Mouse (Mus musculus) forebrain, embryonic 12.5 days (tissue): ENCODE measurements around the gene AI413582. TPM values are rescaled to one million over a fixed set of nuclear protein-coding genes. Genes with fewer than 3 reads are reported as not detected.

ENCODE experiments used
- ATAC-seq: fragments of 200-750 bp; cut with Nextera tagmentation; 2 replicates; pipeline ENCODE4 v1.8.0; 2017; ENCODE audit warnings: moderate TSS enrichment; ENCODE audit not compliant: low FRiP score
- H3K27ac ChIP-seq: fragments of 300-500 bp; sonication (generic); 2 replicates; pipeline ENCODE4 v1.5.1; 2016; ENCODE audit warnings: mild to moderate bottlenecking
- H3K27me3 ChIP-seq: fragments of 300-500 bp; sonication (generic); 2 replicates; pipeline ENCODE4 v1.6.1; 2016; ENCODE audit warnings: mild to moderate bottlenecking
- H3K36me3 ChIP-seq: fragments of 300-500 bp; sonication (generic); replicated peaks from 2 replicates; pipeline ENCODE4 v1.6.1; 2016; ENCODE audit warnings: mild to moderate bottlenecking
- H3K4me1 ChIP-seq: fragments of 300-500 bp; sonication (generic); 2 replicates; pipeline ENCODE4 v1.6.1; 2016
- H3K4me2 ChIP-seq: fragments of 300-500 bp; sonication (generic); 2 replicates; pipeline ENCODE4 v1.6.1; 2016; ENCODE audit warnings: mild to moderate bottlenecking, moderate library complexity
- H3K4me3 ChIP-seq: fragments of 300-500 bp; sonication (generic); replicated peaks from 2 replicates; pipeline ENCODE4 v1.5.1; 2016; ENCODE audit warnings: mild to moderate bottlenecking
- H3K9ac ChIP-seq: fragments of 300-500 bp; sonication (generic); 2 replicates; pipeline ENCODE4 v1.6.1; 2016; ENCODE audit warnings: mild to moderate bottlenecking
- H3K9me3 ChIP-seq: fragments of 300-500 bp; sonication (generic); 2 replicates; pipeline ENCODE4 v1.6.1; 2016
- WGBS: fragments of 180-500 bp; shearing (Covaris S2); methylation state at CpG from one replicate; pipeline ENCODE4 v1.1.7; 2016; 5-methylcytosine and 5-hydroxymethylcytosine counted together
- polyA plus RNA-seq: library from polyadenylated mRNA; unstranded; fragments of >200 nt; fragmentation: Nextera tagmentation; extraction: Ambion mirVana; gene quantifications from 2 replicates; pipeline ENCODE4 v1.2.1, GENCODE M21; 2016

The AI413582 gene
- polyA plus RNA-seq, 1 experiment from 2014 or later: 16.6 TPM

DNA sequence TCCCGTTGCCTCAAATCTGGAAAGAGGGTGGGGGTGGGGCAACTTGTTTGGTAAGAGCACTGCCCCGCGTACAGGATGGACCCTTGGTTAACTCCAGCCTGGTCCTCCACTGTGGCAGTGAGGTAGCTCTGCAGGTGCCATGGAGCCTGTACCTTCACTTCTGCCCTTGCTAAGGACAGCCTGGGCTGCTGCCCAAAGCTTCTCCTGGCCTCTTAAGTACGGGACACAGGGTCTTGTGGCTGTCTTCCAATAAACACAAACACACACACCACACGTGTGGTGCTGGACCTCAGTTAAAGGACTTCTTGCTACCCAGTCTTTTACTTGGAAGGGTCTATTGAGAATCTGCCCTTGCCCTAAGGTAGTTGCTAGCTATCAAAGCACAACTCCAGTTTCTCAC, 6.7 kb downstream of the AI413582 start:
- Histone ChIP-seq H3K9me3 (no peaks in the 10 kb centered on the region), H3K4me3 (peak overlapping the region; percentile 72), H3K4me1 (peaks cover 56% of the 10 kb centered on the region), H3K27me3 (peaks cover under 1% of the 10 kb centered on the region), H3K27ac (0 out of 2 replicates have a peak overlapping the region, but pooled peaks have one; percentile 21), H3K4me2 (peak overlapping the region; percentile 89), H3K36me3 (peaks cover 14% of the 10 kb centered on the region), H3K9ac (0 out of 2 replicates have a peak overlapping the region, but pooled peaks have one; percentile 40)
- 3% methylated on average over 5 of the region's 5 CpGs for WGBS
- no peak for ATAC-seq

DNA sequence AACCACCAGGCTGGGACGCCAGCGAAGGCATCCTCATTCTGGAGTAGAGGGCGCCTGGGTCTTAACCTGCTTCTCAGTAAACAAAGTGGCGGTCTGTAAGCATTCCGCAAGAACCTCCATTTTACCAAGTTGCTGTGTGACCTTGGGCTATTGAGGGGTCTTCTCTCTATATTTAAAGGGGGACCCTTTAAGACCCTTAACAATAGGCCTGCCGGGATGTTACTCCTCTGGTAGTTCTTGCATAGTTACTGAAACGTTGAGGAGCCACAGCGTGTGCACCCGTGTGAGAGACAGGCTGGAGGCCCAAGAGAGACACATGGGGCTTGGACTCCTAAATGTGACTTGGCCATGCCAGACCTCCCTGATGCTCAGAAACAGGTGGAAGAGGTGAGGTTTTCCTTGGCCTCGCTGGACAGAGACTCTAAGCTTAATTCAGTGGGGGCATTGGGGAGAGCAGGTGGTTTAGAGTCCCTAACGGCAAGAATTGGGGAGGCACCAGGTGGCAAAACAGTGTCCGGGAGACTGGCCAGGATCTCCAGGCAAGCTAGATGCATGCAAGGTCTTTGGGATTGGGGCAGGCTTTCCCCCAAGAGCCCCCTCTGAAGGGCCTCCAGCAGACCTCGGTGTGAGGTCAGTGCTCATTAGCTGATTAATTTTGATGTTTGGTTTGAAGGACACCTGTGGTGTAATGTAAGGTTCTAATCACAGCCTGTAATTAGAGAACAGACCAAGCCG, 7.5 kb downstream of the AI413582 start:
- Histone ChIP-seq H3K4me1 (peaks cover 53% of the 10 kb centered on the region), H3K9ac (peak overlapping the region; percentile 96), H3K27me3 (peaks cover 4% of the 10 kb centered on the region), H3K4me2 (peak overlapping the region; percentile 89), H3K36me3 (peaks cover 14% of the 10 kb centered on the region), H3K4me3 (peak overlapping the region; percentile 72), H3K27ac (peak overlapping the region; percentile 98), H3K9me3 (no peaks in the 10 kb centered on the region)
- WGBS: under 1% methylated on average over 14 of the region's 14 CpGs
- ATAC-seq: no peak

DNA sequence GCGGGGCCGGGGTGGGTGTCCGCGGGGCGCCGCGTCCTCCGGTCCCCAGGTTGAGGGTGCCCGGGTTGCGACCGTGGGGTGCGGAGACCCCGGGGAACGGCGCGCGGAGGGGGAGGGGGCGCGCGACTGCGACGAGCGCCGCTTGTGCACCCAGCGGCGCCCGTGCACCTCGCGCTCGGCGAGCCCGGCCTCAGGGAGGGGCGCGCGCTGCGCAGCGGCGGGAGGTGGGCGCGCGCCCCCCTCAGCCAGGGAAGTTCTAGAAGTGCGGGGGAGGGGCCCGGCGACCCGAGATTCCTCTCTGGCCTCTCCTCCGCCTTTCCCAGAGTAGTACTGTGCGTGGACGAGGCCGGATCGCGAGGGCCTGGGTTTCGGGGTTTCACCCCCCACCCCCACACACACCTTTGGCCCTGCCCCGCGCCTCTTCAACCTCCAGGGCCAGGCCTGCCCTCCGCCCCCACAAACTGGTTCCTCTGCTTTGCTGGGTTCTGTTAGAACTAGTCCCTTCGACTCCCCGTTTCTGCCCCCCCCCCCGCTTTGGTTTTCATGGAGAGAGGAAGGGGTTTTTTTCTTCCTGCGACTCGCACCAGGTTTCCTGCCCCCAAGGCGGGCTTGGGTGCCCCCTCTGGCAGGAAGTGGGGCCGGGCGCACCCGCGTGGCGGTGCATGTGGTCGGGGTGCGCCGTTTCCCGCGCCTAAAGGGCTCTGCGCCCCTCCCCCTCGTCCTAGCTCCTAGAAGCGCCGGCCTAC, 8.2 kb downstream of the AI413582 start:
- Histone ChIP-seq H3K4me1 (peaks cover 53% of the 10 kb centered on the region), H3K27ac (peak overlapping the region; percentile 98), H3K27me3 (peaks cover 4% of the 10 kb centered on the region), H3K36me3 (peaks cover 14% of the 10 kb centered on the region), H3K9ac (peak overlapping the region; percentile 96), H3K4me2 (peak overlapping the region; percentile 89), H3K4me3 (peak overlapping the region; percentile 72), H3K9me3 (no peaks in the 10 kb centered on the region)
- under 1% methylated on average over 42 of the region's 75 CpGs for WGBS
- peak; percentile 27 for ATAC-seq

DNA sequence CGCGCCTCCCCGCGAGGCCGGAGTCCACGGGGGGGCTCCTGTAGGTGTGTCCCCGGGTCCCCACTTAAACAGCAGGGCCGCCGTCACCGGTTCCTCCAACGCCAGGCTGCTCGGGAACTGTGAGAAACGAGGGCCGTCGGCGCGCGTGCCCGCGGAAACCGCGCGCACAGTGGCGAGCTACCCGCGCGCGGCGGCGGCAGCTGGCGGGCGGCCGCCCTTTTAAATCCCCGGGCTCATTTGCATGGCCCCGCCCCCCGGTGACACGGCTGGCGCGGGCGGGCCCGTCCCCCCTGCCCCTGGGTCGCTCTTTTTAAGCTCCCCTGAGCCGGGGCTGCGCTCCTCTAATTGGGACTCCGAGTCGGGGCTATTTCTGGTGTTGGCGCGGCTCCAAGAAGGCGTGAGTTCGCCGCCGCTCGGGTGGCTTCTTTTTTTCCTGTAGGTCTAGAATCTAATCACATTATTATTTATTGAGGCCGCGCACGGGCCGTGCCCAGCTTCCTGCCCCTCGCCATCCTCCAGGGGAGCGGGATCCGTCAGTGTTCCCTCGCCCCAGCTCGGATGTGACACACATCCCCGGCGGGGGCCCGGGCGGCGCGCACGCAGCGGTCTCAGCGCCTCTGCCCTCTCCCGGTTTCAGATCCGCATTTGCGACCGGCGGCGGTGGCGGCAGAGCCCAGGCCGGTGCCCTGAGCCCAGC, 9.1 kb downstream of the AI413582 start, which contains the start of gene Hmga1:
Hmga1 (plus strand) TSS at position 183 of the 697 bp plus-strand sequence.
- WGBS: under 1% methylated on average over 76 of the region's 79 CpGs
- Histone ChIP-seq H3K27ac (peak within 1 kb of the TSS; percentile 98), H3K9ac (peak within 1 kb of the TSS; percentile 96), H3K27me3 (peaks cover 4% of the 10 kb centered on the region), H3K4me3 (peak within 1 kb of the TSS; percentile 72), H3K36me3 (peaks cover 9% of the 10 kb centered on the region), H3K9me3 (no peaks in the 10 kb centered on the region), H3K4me1 (peaks cover 48% of the 10 kb centered on the region), H3K4me2 (peak within 1 kb of the TSS; percentile 89)
- ATAC-seq: peak; percentile 87

DNA sequence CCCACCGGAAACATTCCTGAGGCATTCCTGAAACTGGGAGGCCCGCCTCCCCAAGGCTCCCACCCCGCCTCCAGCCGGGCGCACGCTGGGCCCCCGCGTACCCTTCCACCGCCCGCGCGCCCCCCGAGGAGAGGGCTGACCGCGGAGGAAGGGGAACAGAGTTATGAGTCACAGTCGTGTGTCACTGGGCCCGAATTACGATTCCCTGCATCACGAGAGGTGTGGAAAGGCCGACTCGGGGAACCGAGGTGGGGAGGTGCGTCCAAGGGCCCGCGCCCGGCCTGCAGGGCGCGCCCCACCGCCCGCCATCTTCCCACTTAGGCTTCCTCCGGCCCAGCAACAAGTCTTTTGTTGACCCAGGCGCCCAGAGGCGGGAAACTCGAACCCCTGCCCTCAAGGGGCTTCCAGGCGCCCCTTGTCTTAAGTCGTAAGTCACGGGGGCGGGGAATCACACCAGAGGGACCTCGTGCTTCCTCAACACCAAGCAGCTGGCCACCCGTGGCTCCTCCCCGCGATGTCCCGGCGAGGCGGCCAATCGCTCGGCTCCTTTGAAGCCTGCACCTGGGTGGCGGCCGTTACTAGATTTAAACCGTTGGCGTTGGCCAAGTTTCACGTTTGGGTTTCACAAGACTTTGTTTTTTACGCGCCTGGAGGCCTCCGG, 9.9 kb downstream of the AI413582 start:
- H3K27ac ChIP-seq: peak overlapping the region; percentile 98
- ATAC-seq: peak; percentile 7; the same call in 1 of the 2 replicates
- WGBS: under 1% methylated on average over 52 of the region's 55 CpGs
- H3K9ac ChIP-seq: peak overlapping the region; percentile 96
- H3K4me3 ChIP-seq: peak overlapping the region; percentile 72
- H3K9me3 ChIP-seq: no peaks in the 10 kb centered on the region
- H3K4me1 ChIP-seq: peaks cover 48% of the 10 kb centered on the region
- H3K27me3 ChIP-seq: peaks cover 4% of the 10 kb centered on the region
- peaks cover under 1% of the 10 kb centered on the region; the same call in 1 of the 2 replicates for H3K36me3 ChIP-seq
- H3K4me2 ChIP-seq: peak overlapping the region; percentile 89

DNA sequence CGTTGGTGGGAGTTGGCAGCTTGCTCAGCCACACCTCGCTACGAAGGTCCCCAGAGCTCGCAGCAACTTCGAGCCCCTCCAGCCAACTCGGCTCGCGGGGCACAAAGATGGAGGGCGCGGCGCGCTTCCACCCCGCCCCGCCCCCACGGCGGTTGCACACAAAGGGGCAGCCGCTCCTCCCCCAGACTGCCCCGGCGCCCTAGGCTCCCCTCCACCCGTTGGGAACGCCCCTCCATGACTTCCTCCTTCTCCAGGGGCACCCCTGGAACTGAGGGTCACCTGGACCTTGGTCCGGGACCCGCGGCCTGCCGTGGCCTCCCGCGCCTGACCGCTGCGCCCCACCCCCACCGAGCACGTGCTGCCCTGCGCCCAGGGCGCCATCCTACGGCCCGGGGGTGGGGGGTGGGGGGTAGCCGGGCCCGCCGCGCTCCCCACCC, 10.5 kb downstream of the AI413582 start:
- Histone ChIP-seq H3K4me2 (peak overlapping the region; percentile 89), H3K27ac (peak overlapping the region; percentile 98), H3K27me3 (peaks cover 4% of the 10 kb centered on the region), H3K9me3 (no peaks in the 10 kb centered on the region), H3K9ac (peak overlapping the region; percentile 96), H3K4me3 (peak overlapping the region; percentile 72), H3K4me1 (peaks cover 45% of the 10 kb centered on the region), H3K36me3 (no peaks in the 10 kb centered on the region)
- peak; percentile 10; the same call in 1 of the 2 replicates for ATAC-seq
- 1% methylated on average over 20 of the region's 39 CpGs for WGBS

DNA sequence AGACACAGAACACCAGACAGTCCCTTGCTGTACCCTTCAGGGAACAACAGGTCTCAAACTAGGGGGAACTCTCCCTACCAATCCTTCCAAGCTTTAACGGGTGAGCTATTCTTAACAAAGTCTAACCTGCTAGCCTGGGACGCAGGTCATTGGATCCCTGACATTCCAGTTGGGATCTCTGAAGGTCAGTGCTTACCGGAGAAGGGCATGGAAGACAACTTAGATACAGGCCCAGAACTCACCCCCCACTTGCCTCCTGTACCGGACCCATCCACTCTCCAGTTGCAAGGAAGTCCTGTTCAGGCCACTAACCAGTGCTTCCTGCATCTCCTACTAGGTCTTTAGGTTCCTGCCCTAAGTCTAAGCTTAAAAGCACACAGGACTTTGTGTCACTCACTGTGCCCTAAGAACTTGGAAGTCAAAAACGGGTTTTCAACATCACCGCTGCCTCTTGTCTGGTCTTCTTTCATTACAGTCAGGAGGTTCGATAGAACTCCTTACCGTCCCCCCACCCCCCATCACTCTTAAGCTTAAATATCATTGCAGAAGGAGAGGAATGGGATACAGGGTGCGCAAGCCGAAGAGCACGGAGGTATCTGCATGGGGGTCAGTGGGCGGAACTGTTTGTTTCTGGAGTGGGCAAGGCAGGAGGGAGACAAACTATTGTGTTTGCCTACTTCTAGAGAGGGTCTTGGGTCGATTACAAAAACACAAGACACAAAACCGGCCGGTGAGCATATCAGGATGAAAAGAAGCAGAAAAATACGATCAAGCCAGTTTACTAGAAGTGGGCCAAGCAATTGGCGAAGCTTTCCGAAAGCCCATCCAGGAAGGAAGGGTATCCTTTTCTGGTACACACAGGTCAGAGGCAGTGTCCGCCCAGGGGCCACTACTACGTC, 11.2 kb downstream of the AI413582 start:
- H3K9ac ChIP-seq: peak overlapping the region; percentile 96
- WGBS: 35% methylated on average over 20 of the region's 20 CpGs
- peaks cover 43% of the 10 kb centered on the region for H3K4me1 ChIP-seq

DNA sequence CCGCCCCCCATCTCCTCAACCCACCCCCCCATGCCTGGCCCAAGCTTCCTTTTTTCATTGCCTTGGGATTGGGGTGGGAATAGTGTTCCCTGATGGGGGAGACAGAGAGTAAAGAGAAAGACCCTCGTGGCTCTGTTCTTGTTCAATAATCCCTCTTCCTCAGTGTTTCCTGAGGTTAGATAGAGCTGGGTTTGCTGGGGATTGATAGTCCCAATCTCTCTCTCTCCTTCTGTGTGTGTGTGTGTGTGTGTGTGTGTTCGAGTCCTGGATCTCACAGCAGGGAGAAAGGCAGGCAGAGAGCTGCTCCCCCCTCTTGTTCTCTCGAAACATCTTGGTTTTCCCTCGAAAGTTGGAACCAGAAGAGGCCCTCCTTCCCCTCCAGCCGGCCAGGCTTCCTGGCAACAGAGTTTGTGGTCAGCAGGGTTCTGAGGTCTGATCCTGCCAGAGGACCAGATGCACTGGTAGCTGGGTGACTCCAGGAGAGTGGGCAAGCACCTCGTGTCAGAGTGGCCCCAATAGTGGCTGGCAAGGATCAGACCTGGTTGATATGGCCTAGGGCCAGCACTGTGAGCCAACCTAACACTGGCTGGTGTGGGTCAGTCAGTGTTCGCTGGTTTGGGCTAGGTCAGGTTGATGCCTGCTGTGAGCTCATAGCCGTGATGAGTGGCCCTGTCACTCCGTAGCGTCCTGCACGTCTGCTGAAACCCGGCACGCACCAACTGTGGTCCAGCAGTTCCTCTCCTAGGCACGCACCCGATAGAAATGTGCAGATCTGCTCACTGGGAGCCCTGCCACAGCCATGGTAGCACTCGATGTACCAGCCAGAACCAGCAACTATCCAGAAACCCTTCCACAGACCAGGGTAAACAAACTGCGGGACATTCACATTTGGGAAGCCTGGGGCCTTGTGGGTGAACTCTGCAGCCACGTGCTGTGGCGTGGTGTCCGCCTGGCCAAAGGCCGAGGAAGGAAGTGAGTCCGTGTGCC, 13.0 kb downstream of the AI413582 start:
- 85% methylated on average over 23 of the region's 23 CpGs for WGBS
- Histone ChIP-seq H3K9ac (no peak overlapping the region), H3K4me3 (no peak overlapping the region), H3K4me1 (peaks cover 34% of the 10 kb centered on the region), H3K27ac (no peak overlapping the region), H3K27me3 (peaks cover 4% of the 10 kb centered on the region), H3K9me3 (no peaks in the 10 kb centered on the region), H3K4me2 (no peak overlapping the region), H3K36me3 (no peaks in the 10 kb centered on the region)
- no peak for ATAC-seq

More for the DNA sequence above, 11.2 kb downstream of the AI413582 start:
- Histone ChIP-seq H3K27me3 (peaks cover 4% of the 10 kb centered on the region), H3K4me2 (peak overlapping the region; percentile 89), H3K27ac (peak overlapping the region; percentile 98), H3K36me3 (no peaks in the 10 kb centered on the region), H3K9me3 (no peaks in the 10 kb centered on the region), H3K4me3 (peak overlapping the region; percentile 72)
- ATAC-seq: no peak

DNA sequence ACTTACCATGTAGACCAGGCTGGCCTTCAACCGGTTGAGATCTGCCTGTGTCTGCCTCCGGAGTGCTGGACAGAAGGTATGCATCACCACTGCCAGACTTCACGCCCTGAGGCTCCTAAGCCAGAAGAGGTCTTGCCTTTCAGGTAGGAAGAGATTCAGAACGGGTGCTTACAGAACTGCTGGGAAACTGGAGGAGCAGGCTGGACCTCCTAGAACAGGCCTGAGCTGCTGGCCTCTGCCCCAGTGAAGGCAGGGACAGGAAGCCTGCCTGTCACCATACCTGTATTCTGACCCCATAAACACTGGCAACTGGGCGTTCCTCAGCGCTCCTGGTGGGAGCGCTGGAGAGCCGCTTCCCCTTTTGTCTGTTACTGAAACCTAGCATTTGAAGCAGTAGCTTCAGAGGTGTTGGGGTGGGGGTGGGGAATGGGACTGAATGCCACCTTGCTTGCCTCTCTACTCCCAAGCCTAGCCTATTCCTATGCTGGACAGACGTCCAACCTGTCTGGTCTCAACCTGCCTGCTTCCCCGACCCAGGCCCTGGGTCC, 14.1 kb downstream of the AI413582 start:
- H3K4me3 ChIP-seq: no peak overlapping the region
- WGBS: 60% methylated on average over 10 of the region's 10 CpGs
- H3K9ac ChIP-seq: no peak overlapping the region
- ATAC-seq: no peak
- H3K4me1 ChIP-seq: peaks cover 31% of the 10 kb centered on the region
- H3K9me3 ChIP-seq: no peaks in the 10 kb centered on the region
- no peak overlapping the region for H3K4me2 ChIP-seq
- H3K27me3 ChIP-seq: peaks cover 6% of the 10 kb centered on the region
- H3K27ac ChIP-seq: no peak overlapping the region
- no peaks in the 10 kb centered on the region for H3K36me3 ChIP-seq

DNA sequence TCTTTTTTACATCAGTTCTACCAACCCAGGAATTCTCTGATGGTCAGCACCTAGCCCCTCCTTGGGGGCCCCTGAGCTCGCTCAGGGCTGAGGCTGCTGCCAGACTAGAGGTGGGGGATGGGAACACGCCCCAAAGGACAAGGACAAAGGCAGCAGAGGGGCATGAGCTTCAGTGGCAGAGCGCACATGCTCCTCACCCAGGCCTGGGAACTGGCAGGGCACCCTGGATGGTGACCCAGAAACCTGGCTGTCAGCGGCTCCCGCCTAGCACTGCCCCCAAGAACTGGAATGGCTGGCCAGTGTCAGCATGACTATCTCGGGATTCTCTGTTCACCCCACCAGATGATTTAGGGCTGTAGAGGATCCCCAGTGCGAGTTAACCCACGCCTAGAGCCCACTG, 16.3 kb downstream of the AI413582 start:
- H3K4me1 ChIP-seq: peaks cover 15% of the 10 kb centered on the region
- peak overlapping the region; percentile 33 for H3K9ac ChIP-seq
- 0 out of 2 replicates have a peak overlapping the region, but pooled peaks have one; percentile 15 for H3K4me2 ChIP-seq
- H3K36me3 ChIP-seq: no peaks in the 10 kb centered on the region
- no peak overlapping the region for H3K4me3 ChIP-seq
- peak overlapping the region; percentile 48 for H3K27ac ChIP-seq
- H3K9me3 ChIP-seq: no peaks in the 10 kb centered on the region
- peaks cover 9% of the 10 kb centered on the region for H3K27me3 ChIP-seq
- no peak; the same call in 1 of the 2 replicates for ATAC-seq
- WGBS: 44% methylated on average over 8 of the region's 8 CpGs
